Comparison of ENCODE assay signal across 18 mouse cellular contexts in the genomic region with DNA sequence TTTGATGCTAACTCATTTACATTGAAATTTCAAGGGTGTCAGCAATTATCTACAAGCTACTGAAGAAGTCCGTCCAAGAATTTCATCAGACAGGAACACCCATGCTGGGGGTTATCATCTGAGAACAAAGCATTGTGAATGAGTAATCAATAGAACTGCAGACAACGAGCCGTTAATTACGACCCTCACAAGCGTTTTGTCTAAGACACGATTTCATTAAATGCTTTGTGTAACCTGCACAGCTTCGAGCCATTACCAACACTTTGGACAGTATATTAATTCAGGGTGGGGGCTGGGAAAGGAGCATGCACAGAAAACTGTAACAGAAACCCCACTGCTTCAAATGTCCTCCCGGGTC.
DNase-seq lines count a peak whose midpoint lies in the region; ATAC-seq and TF ChIP-seq lines count a peak whose summit lies in the region.
"Had no signal": no experiment of that assay in that cellular context is flagged by ENCODE, and none has a peak within 500 bp of the region (broad histone marks: within the 10 kb centered on the region; RNA-seq: fewer than 3 reads in every experiment).

No protein-coding gene starts in this region.

- no peak for TF ChIP-seq POLR2A in embryonic fibroblast, embryonic 13.5 days (IDR thresholded peaks at IDR 0.05; ENCODE audit: low read depth, low read length)

- no peak overlapping the region for H3K4me3 ChIP-seq in hindbrain, postnatal 0 days (ENCODE audit: low read length)
- no peak overlapping the region for H3K4me3 ChIP-seq in hindbrain, embryonic 16.5 days (ENCODE audit: low read length)
- no peak overlapping the region for H3K4me3 ChIP-seq in embryonic fibroblast, embryonic 13.5 days (ENCODE audit: insufficient read depth, low read length)
- H3K4me3 ChIP-seq: embryonic facial prominence, embryonic 15.5 days; heart, embryonic 12.5 days had no signal

- ATAC-seq in hindbrain, postnatal 0 days, result no peak
- no peak for ATAC-seq in hindbrain, embryonic 16.5 days
- ATAC-seq in megakaryocyte progenitor cell, adult 5-6 weeks (replicated peaks; ENCODE audit: poor library complexity), result peak; percentile 52
- ATAC-seq: lung, postnatal 0 days; midbrain, embryonic 16.5 days had no signal

- no peaks in the 10 kb centered on the region for H3K27me3 ChIP-seq in hindbrain, postnatal 0 days (ENCODE audit: insufficient read depth, low read length)
- H3K27me3 ChIP-seq in hindbrain, embryonic 16.5 days (replicated peaks; ENCODE audit: control insufficient read depth, insufficient read depth, low read length), result no peaks in the 10 kb centered on the region
- H3K27me3 ChIP-seq: embryonic facial prominence, embryonic 15.5 days; heart, embryonic 12.5 days had no signal

- H3K9me3 ChIP-seq in hindbrain, postnatal 0 days (ENCODE audit: low read length), result no peaks in the 10 kb centered on the region
- no peaks in the 10 kb centered on the region for H3K9me3 ChIP-seq in hindbrain, embryonic 16.5 days (ENCODE audit: control insufficient read depth, low read length)
- H3K9me3 ChIP-seq: embryonic facial prominence, embryonic 15.5 days; heart, embryonic 12.5 days had no signal

- peak; percentile 6 for DNase-seq in hindbrain, postnatal 0 days (ENCODE audit: low spot score)
- peak; percentile 60 for DNase-seq in Muller cell, postnatal 12 days (ENCODE audit: inconsistent ontology term)
- no peak for DNase-seq in cerebellum, adult 18-20 months
- DNase-seq in gastrocnemius, postnatal 4 days (ENCODE audit: low spot score in 2 of 2), result no peak
- DNase-seq in adrenal gland, postnatal 4 days (ENCODE audit: low spot score in 2 of 2), result no peak
- DNase-seq: cerebellum, postnatal 14 days; heart, postnatal 14 days; kidney, adult 18-20 months; layer of hippocampus, postnatal 36 days; right cerebral cortex, postnatal 4 days had no signal

- no peaks in the 10 kb centered on the region for H3K36me3 ChIP-seq in hindbrain, postnatal 0 days (ENCODE audit: insufficient read depth, low read length)
- no peaks in the 10 kb centered on the region for H3K36me3 ChIP-seq in hindbrain, embryonic 16.5 days (ENCODE audit: control insufficient read depth, insufficient read depth, low read length)
- H3K36me3 ChIP-seq: embryonic facial prominence, embryonic 15.5 days; heart, embryonic 12.5 days had no signal

- TF ChIP-seq CTCF in hindbrain, postnatal 0 days (IDR thresholded peaks at IDR 0.05; ENCODE audit: low read depth), result no peak
- TF ChIP-seq CTCF in embryonic fibroblast, embryonic 13.5 days (IDR thresholded peaks at IDR 0.05; ENCODE audit: borderline replicate concordance, insufficient read depth, low read length), result no peak

- no peak overlapping the region for H3K27ac ChIP-seq in hindbrain, postnatal 0 days
- no peak overlapping the region for H3K27ac ChIP-seq in hindbrain, embryonic 16.5 days (ENCODE audit: low read depth, low read length)
- H3K27ac ChIP-seq in embryonic fibroblast, embryonic 13.5 days (ENCODE audit: insufficient read depth, low read length), result peak overlapping the region; percentile 56
- H3K27ac ChIP-seq: embryonic facial prominence, embryonic 15.5 days; kidney, postnatal 0 days had no signal

- no peaks in the 10 kb centered on the region for H3K4me1 ChIP-seq in hindbrain, postnatal 0 days (ENCODE audit: insufficient read depth, low read length)
- H3K4me1 ChIP-seq in hindbrain, embryonic 16.5 days (ENCODE audit: control insufficient read depth, insufficient read depth, low read depth, low read length), result no peaks in the 10 kb centered on the region
- H3K4me1 ChIP-seq in embryonic fibroblast, embryonic 13.5 days (ENCODE audit: control insufficient read depth, insufficient read depth, low read length), result 0 out of 2 replicates have a peak, but pooled peaks cover 2% of the 10 kb centered on the region
- H3K4me1 ChIP-seq: embryonic facial prominence, embryonic 15.5 days had no signal

- no peak overlapping the region for H3K4me2 ChIP-seq in hindbrain, postnatal 0 days (ENCODE audit: low read depth, low read length)
- H3K4me2 ChIP-seq in hindbrain, embryonic 16.5 days (ENCODE audit: low read length), result no peak overlapping the region
- H3K4me2 ChIP-seq: embryonic facial prominence, embryonic 15.5 days; heart, embryonic 12.5 days had no signal

- H3K9ac ChIP-seq in hindbrain, postnatal 0 days (replicated peaks; ENCODE audit: low read length), result no peak overlapping the region
- no peak overlapping the region for H3K9ac ChIP-seq in hindbrain, embryonic 16.5 days (ENCODE audit: low read depth, low read length)
- H3K9ac ChIP-seq: embryonic facial prominence, embryonic 15.5 days; heart, embryonic 12.5 days had no signal

- 32% methylated on average over 8 of the region's 8 CpGs for WGBS in hindbrain, postnatal 0 days
- WGBS in hindbrain, embryonic 16.5 days, result 18% methylated on average over 8 of the region's 8 CpGs

Comparison
In these comparisons a context has a peak if more than half of its experiments do, and no peak if none do; other contexts are left out.
1. DNase-seq: peak in hindbrain, postnatal 0 days (single experiment) and Muller cell, postnatal 12 days (single experiment); none in cerebellum, adult 18-20 months (0 of 2), gastrocnemius, postnatal 4 days (0 of 2) and adrenal gland, postnatal 4 days (0 of 2).